Mouse (Mus musculus) CH12.LX (cell line): Measurements from ENCODE around the gene Tpk1. TPM values are rescaled to one million over a fixed set of nuclear protein-coding genes. Genes with fewer than 3 reads are reported as not detected.

Experiments used
- DNase-seq: peaks from one replicate; pipeline ENCODE4 v3.0.0-alpha.2; 2013; ENCODE audit errors: extremely low read depth
- H3K27ac ChIP-seq: 2 replicates; pipeline ENCODE4 v1.5.1; 2012; ENCODE audit warnings: low read depth, mild to moderate bottlenecking, control low read depth, moderate library complexity; ENCODE audit not compliant: insufficient read depth
- H3K27me3 ChIP-seq: replicated peaks from 2 replicates; pipeline ENCODE3; 2012; ENCODE audit warnings: inconsistent platforms
- H3K36me3 ChIP-seq, 2 experiments: replicated peaks in 1 of 2; 2 replicates each; pipeline versions ENCODE3 to v1.6.1; 2012; ENCODE audit warnings: inconsistent platforms in 1 of 2, low read length in 1 of 2, mild to moderate bottlenecking in 1 of 2, mixed read lengths in 1 of 2, moderate library complexity in 1 of 2; ENCODE audit not compliant: control insufficient read depth in 1 of 2, insufficient read depth in 1 of 2
- H3K4me1 ChIP-seq, 2 experiments: 2 replicates each; pipeline ENCODE4 v1.6.1; 2012; ENCODE audit warnings: inconsistent platforms in 1 of 2, moderate library complexity in 1 of 2; ENCODE audit not compliant: insufficient read depth in 2 of 2, control insufficient read depth in 1 of 2
- H3K4me2 ChIP-seq: 2 replicates; pipeline ENCODE4 v1.6.1; 2012; ENCODE audit warnings: low read depth, mild to moderate bottlenecking, control low read depth; ENCODE audit not compliant: poor library complexity, insufficient read depth, severe bottlenecking
- H3K4me3 ChIP-seq, 3 experiments: fragments of 150-350 bp in 1 of 3; sonication (generic) in 1 of 3; replicated peaks in 1 of 3; 2 replicates each; pipeline versions ENCODE3 to v1.5.1; 2011 to 2012; ENCODE audit warnings: low read depth in 2 of 3, low read length in 2 of 3, mild to moderate bottlenecking in 2 of 3, moderate library complexity in 2 of 3, control low read depth in 1 of 3, improper control_type of control experiment in 1 of 3, inconsistent platforms in 1 of 3, mixed read lengths in 1 of 3; ENCODE audit not compliant: poor library complexity in 1 of 3
- H3K79me2 ChIP-seq: replicated peaks from 2 replicates; pipeline ENCODE4 v1.6.1; 2012; ENCODE audit warnings: mild to moderate bottlenecking, moderate library complexity; ENCODE audit not compliant: control insufficient read depth, poor library complexity, insufficient read depth, severe bottlenecking; ENCODE audit errors: extremely low read depth
- H3K9ac ChIP-seq: 2 replicates; pipeline ENCODE4 v1.6.1; 2012; ENCODE audit warnings: low read depth, mild to moderate bottlenecking, control low read depth, moderate library complexity; ENCODE audit not compliant: insufficient read depth
- H3K9me3 ChIP-seq: replicated peaks from 2 replicates; pipeline ENCODE3; 2012; ENCODE audit warnings: low read length, inconsistent platforms, mixed read lengths
- HCFC1 ChIP-seq: IDR thresholded peaks from 2 replicates; pipeline ENCODE4 v1.6.1; 2012; ENCODE audit warnings: low read depth, mild to moderate bottlenecking, inconsistent platforms, low read length, improper control_type of control experiment
- KAT2A ChIP-seq: IDR thresholded peaks from 2 replicates; pipeline ENCODE4 v1.6.1; 2012; ENCODE audit warnings: low read length, improper control_type of control experiment, inconsistent platforms; ENCODE audit not compliant: insufficient replicate concordance
- POLR2A ChIP-seq: IDR thresholded peaks from 2 replicates; pipeline ENCODE4 v1.6.1; 2011; ENCODE audit warnings: low read depth, mild to moderate bottlenecking, improper control_type of control experiment, low read length
- RCOR1 ChIP-seq: conservative IDR thresholded peaks from 2 replicates; pipeline ENCODE4 v1.6.1; 2012; ENCODE audit warnings: low read depth, mild to moderate bottlenecking, inconsistent platforms, low read length, improper control_type of control experiment
- USF1 ChIP-seq: IDR thresholded peaks from 2 replicates; pipeline ENCODE4 v1.6.1; 2014; ENCODE audit warnings: low read depth, mild to moderate bottlenecking, inconsistent platforms, low read length, improper control_type of control experiment
- ZMIZ1 ChIP-seq: IDR thresholded peaks from 2 replicates; pipeline ENCODE4 v1.6.1; 2012; ENCODE audit warnings: low read depth, mild to moderate bottlenecking, inconsistent platforms, low read length, improper control_type of control experiment
- dilution Hi-C: fragments of 300-500 bp; cut with MboI; formaldehyde crosslinking; loops from 2 replicates; pipeline ENCODE4 v1.14.3; 2020; ENCODE audit warnings: low sequenced_read_pairs; ENCODE audit not compliant: extremely low pct_unique_long_range_greater_than_20kb, extremely low pct_ligation_motif_present
- in situ Hi-C: fragments of 300-500 bp; cut with MboI; formaldehyde crosslinking; loops from 3 replicates; pipeline ENCODE4 v1.14.3; 2019; ENCODE audit warnings: low sequenced_read_pairs, low pct_ligation_motif_present, low pct_unique_long_range_greater_than_20kb, mixed read lengths
- polyA plus RNA-seq: library from polyadenylated mRNA; unstranded; fragments of >175 nt; gene quantifications from 2 replicates; pipeline ENCODE4 v1.2.1, GENCODE M21; 2012; ENCODE audit warnings: low read depth; ENCODE audit not compliant: insufficient read length
- total RNA-seq, 2 experiments: library from RNA; depleted of rRNA; stranded (reverse); fragments of 300-350 nt in 1 of 2; fragments of >200 nt in 1 of 2; gene quantifications; 2 replicates each; pipeline ENCODE4 v1.2.3; 2012 to 2014

Tpk1 gene
- total and polyA plus RNA-seq, 3 experiments: 3.9 to 6.3 (median 4.8) TPM

DNA sequence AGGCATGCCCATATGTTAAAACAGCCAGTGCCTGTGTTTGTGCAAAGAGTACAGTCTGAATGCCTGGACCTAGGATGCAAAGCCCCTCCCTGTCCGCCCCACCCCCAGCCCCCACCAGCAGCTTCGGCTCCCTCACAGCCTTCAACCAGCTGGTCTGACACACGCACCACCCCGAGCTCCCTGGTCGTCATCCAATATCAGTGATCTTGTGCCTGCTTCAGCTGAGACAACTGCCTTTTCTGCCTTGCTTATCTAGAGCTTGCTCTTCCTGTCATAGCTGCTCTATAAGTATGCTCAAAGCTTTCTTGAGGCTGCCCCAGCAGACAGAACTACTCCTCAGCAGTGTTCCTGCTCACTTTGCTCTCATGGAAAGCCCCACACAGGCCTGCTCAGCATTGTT lies 370.2 kb downstream of the Tpk1 start:
- Histone ChIP-seq H3K36me3 (no peaks in the 10 kb centered on the region), H3K79me2 (no peaks in the 10 kb centered on the region), H3K27ac (no peak overlapping the region), H3K4me3 (no peak overlapping the region), H3K9me3 (no peaks in the 10 kb centered on the region), H3K4me1 (no peaks in the 10 kb centered on the region), H3K4me2 (no peak overlapping the region), H3K9ac (no peak overlapping the region), H3K27me3 (no peaks in the 10 kb centered on the region)
- in situ Hi-C loops: no loop called here
- dilution Hi-C loops: no loop called here
- DNase-seq: no peak
- TF ChIP-seq RCOR1 (no peak), USF1 (no peak), POLR2A (no peak), HCFC1 (no peak), ZMIZ1 (no peak), KAT2A (no peak)
